Mouse (Mus musculus) intestine, embryonic 16.5 days (tissue): ENCODE measurements around the gene Gsdma2. TPM values are rescaled to one million over a fixed set of nuclear protein-coding genes. Genes with fewer than 3 reads are reported as not detected.
"Not testable (repeated sequence)": the region's sequence is repeated elsewhere in the genome, so short reads cannot be mapped to it uniquely, and the experiment has no call there.

ENCODE experiments used
- ATAC-seq: fragments of 200-750 bp; cut with Nextera tagmentation; 2 replicates; pipeline ENCODE4 v1.8.0; 2017; ENCODE audit warnings: moderate TSS enrichment, moderate library complexity
- H3K27ac ChIP-seq: fragments of 300-500 bp; sonication (generic); 2 replicates; pipeline ENCODE4 v1.5.1; 2014; ENCODE audit warnings: mild to moderate bottlenecking, low read length
- H3K27me3 ChIP-seq: fragments of 300-500 bp; sonication (generic); replicated peaks from 2 replicates; pipeline ENCODE4 v1.6.1; 2014; ENCODE audit warnings: low read length, control low read depth, mixed read lengths; ENCODE audit not compliant: control insufficient read depth, insufficient read depth
- H3K36me3 ChIP-seq: fragments of 300-500 bp; sonication (generic); 2 replicates; pipeline ENCODE4 v1.6.1; 2014; ENCODE audit warnings: low read length, control low read depth; ENCODE audit not compliant: control insufficient read depth, insufficient read depth
- H3K4me1 ChIP-seq: fragments of 300-500 bp; sonication (generic); 2 replicates; pipeline ENCODE4 v1.6.1; 2014; ENCODE audit warnings: low read length, control low read depth, mixed read lengths; ENCODE audit not compliant: control insufficient read depth, insufficient read depth
- H3K4me2 ChIP-seq: fragments of 300-500 bp; sonication (generic); 2 replicates; pipeline ENCODE4 v1.6.1; 2014; ENCODE audit warnings: low read depth, low read length, control low read depth
- H3K4me3 ChIP-seq: fragments of 300-500 bp; sonication (generic); 2 replicates; pipeline ENCODE4 v1.5.1; 2014; ENCODE audit warnings: mild to moderate bottlenecking, low read length
- H3K9ac ChIP-seq: fragments of 300-500 bp; sonication (generic); 2 replicates; pipeline ENCODE4 v1.6.1; 2014; ENCODE audit warnings: low read depth, low read length
- H3K9me3 ChIP-seq: fragments of 300-500 bp; sonication (generic); 2 replicates; pipeline ENCODE4 v1.6.1; 2016; ENCODE audit warnings: low read length, control low read depth; ENCODE audit not compliant: control insufficient read depth
- WGBS: fragments of 180-500 bp; shearing (Covaris S2); extraction: QIAGEN DNeasy Blood & Tissue Kit; methylation state at CpG from one replicate; pipeline ENCODE4 v1.1.7; 2014; 5-methylcytosine and 5-hydroxymethylcytosine counted together
- polyA plus RNA-seq: library from polyadenylated mRNA; unstranded; fragments of >200 nt; fragmentation: Nextera tagmentation; extraction: Ambion mirVana; gene quantifications from 2 replicates; pipeline ENCODE4 v1.2.1, GENCODE M21; 2015

Gsdma2 gene
- polyA plus RNA-seq, 1 experiment from 2014 or later = 0.93 TPM

DNA sequence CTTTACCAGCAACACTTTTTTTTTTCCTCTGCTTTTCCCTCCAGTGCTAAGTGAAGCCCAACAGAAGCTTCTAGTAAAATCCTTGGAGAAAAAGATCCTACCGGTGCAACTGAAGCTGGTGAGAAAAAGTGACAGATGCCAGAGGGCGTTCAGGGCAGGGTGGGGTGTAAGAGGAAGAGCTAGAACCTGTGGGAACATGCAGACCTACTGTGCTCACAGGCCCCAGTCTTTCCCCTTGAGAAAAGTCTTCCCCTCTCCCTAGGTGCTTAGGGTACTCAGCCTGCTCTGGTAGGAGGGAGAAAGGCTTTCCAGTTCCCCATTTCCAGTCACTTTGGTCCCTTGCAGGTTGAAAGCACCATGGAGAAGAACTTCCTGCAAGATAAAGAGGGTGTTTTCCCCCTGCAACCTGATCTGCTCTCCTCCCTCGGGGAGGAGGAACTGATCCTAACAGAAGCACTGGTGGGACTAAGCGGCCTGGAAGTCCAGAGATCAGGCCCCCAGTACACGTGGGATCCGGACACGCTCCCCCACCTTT is 29.3 kb downstream of the Gsdma2 start:
- Histone ChIP-seq H3K27me3 (no peaks in the 10 kb centered on the region), H3K4me2 (no peak overlapping the region), H3K36me3 (no peaks in the 10 kb centered on the region), H3K4me3 (no peak overlapping the region), H3K27ac (no peak overlapping the region), H3K9me3 (no peaks in the 10 kb centered on the region), H3K9ac (no peak overlapping the region), H3K4me1 (no peaks in the 10 kb centered on the region; the same call in 1 of the 2 replicates)
- no peak for ATAC-seq
- WGBS = 34% methylated on average over 7 of the region's 7 CpGs

DNA sequence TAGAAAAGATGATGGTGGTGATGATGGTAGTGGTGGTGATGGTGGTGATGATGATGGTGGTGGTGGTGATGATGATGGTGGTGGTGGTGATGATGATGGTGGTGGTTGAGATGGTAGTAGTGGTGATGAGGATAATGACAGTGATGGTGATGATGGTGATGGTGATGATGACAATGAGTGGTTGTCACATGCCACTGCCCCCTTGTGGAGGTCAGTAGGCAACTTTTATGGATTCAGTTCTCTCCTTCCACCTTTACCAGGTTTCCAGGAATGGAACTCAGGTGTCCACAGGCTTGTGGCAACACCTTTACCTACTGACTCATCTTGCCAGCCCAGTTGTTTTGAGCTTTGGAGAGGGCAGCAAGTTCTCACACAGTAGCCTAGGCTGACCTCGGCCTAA is 33.5 kb downstream of the Gsdma2 start:
- ATAC-seq = no peak
- peaks cover 3% of the 10 kb centered on the region; the same call in 1 of the 2 replicates for H3K4me1 ChIP-seq
- no peaks in the 10 kb centered on the region for H3K36me3 ChIP-seq
- 96% methylated on average over 1 of the region's 1 CpGs for WGBS
- H3K9me3 ChIP-seq = no peaks in the 10 kb centered on the region
- no peak overlapping the region for H3K9ac ChIP-seq
- H3K4me3 ChIP-seq = no peak overlapping the region
- no peak overlapping the region for H3K4me2 ChIP-seq
- H3K27me3 ChIP-seq = no peaks in the 10 kb centered on the region
- H3K27ac ChIP-seq = peak overlapping the region; percentile 59; the same call in 1 of the 2 replicates

DNA sequence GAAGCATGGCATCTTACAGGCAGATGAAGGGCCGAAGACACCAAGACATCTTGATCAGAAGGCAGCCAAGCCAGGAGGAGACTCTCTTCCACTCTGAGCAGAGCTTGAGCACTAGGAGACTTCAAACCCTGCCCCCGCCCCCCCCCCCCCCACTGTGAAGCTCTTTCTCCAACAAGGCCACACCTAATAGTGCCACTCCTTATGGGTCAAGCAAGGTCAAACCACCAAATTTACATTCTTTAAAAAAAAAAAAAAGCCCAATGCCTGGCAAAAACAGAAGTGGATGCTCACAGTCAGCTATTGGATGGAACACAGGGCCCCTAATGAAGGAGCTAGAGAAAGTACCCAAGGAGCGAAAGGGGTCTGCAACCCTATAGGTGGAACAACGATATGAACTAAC is 34.0 kb downstream of the Gsdma2 start:
- not testable (repeated sequence) for H3K4me2 ChIP-seq, H3K4me1 ChIP-seq, H3K4me3 ChIP-seq, H3K9ac ChIP-seq, H3K9me3 ChIP-seq, H3K27me3 ChIP-seq, ATAC-seq, H3K27ac ChIP-seq, H3K36me3 ChIP-seq
- WGBS = 89% methylated on average over 4 of the region's 4 CpGs

DNA sequence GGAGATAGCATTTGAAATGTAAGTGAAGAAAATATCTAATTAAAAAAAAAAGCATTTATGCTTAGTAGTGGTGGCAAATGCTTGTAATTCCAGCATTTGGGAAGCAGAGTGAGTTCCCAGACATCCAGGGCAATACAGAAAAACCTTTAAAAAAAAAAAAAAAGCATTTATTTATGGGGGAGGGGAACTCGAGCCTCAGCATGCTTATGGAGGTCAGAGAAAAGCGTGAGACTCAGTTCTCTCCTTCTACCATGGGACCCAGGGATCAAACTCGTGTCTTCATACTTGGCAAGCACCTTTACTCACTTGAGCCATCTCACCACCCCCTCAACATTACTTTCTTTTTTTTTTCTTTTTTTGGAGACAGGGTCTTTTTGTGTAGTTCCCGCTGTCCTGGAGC is 34.6 kb downstream of the Gsdma2 start:
- no peak overlapping the region for H3K4me2 ChIP-seq
- H3K9me3 ChIP-seq = no peaks in the 10 kb centered on the region
- no peak overlapping the region for H3K4me3 ChIP-seq
- H3K27ac ChIP-seq = no peak overlapping the region
- H3K4me1 ChIP-seq = peaks cover 3% of the 10 kb centered on the region; the same call in 1 of the 2 replicates
- WGBS = 78% methylated on average over 4 of the region's 4 CpGs
- H3K27me3 ChIP-seq = no peaks in the 10 kb centered on the region
- peaks cover 4% of the 10 kb centered on the region; the same call in 1 of the 2 replicates for H3K36me3 ChIP-seq
- H3K9ac ChIP-seq = no peak overlapping the region
- no peak for ATAC-seq

DNA sequence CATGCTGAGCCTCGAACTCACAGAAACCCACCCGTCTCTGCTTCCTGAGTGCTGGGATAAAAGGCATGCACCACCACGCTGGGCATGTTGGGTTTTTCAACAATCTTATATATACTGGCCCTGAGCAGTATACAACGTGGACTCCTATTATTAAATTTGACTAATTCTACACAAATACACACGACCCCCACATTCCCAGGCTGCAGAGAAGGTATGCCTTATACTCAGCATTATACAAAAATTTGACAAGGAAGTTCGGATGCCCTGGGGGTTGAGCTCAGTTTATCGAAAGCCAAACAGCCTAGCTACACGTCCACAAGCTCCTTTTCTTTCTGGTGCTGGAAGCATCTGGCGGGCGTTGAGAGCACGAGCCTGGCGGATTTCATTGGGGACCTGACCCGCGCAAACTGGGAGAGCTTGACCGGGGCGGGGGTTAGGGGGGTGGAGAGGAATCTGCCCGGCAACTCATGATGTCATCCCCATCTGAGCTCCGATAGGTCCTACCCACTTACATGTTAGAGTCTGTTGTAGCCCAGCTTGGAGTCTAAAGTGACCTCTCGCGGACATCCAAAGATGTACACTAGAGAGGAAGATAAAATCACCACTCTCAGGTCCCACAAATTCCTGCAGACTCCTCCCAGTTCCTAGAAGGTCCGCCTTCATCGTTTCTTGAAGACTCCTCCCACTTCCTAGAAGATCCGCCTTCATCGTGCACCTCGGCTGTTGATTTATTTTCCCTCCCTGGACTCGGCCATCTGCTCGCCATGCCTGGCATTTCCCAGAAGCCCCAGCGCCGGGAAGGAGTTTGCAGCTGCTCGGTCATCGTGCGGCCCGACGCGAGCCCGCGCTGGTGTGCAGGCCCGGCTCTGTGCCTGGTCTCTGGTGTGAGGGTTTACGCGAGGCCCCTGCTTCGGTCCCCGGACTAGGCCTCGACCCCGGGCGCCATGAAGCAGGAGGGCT is 35.5 kb downstream of the Gsdma2 start, which contains the start of gene Psmd3:
Gene Psmd3 (plus strand): TSS at position 769 of the 960 bp plus-strand sequence.
- Histone ChIP-seq H3K9ac (peak within 1 kb of the TSS; percentile 98), H3K9me3 (no peaks in the 10 kb centered on the region), H3K4me3 (peak within 1 kb of the TSS; percentile 98), H3K4me2 (peak within 1 kb of the TSS; percentile 77), H3K4me1 (peaks cover 3% of the 10 kb centered on the region; the same call in 1 of the 2 replicates), H3K27ac (peak within 1 kb of the TSS; percentile 71), H3K36me3 (peaks cover 10% of the 10 kb centered on the region), H3K27me3 (no peaks in the 10 kb centered on the region)
- peak; percentile 93 for ATAC-seq
- WGBS = 4% methylated on average over 45 of the region's 45 CpGs

DNA sequence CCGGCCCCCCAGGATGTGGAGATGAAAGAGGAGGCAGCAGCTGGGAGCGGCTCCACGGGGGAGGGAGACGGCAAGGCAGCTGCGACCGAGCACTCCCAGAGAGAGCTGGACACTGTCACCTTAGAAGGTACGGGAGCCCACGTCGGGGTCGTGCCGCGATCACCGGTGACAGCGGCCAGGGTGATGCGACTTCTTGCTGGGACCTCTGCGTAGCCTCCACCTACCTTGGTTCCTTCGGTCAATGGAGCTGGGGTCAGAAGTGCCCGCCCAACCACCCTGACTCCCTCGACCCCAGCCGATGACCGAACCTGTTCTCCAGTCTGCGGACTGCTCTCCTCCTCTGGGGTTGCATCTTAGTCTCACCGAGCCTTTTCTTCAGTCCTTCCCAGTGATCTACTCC is 36.3 kb downstream of the Gsdma2 start:
- Histone ChIP-seq H3K4me1 (peaks cover 3% of the 10 kb centered on the region; the same call in 1 of the 2 replicates), H3K9me3 (no peaks in the 10 kb centered on the region), H3K36me3 (peaks cover 13% of the 10 kb centered on the region), H3K4me3 (peak overlapping the region; percentile 98), H3K27ac (peak overlapping the region; percentile 71), H3K9ac (peak overlapping the region; percentile 98), H3K27me3 (no peaks in the 10 kb centered on the region), H3K4me2 (peak overlapping the region; percentile 77)
- no peak; the same call in 1 of the 2 replicates for ATAC-seq
- WGBS = under 1% methylated on average over 23 of the region's 23 CpGs

DNA sequence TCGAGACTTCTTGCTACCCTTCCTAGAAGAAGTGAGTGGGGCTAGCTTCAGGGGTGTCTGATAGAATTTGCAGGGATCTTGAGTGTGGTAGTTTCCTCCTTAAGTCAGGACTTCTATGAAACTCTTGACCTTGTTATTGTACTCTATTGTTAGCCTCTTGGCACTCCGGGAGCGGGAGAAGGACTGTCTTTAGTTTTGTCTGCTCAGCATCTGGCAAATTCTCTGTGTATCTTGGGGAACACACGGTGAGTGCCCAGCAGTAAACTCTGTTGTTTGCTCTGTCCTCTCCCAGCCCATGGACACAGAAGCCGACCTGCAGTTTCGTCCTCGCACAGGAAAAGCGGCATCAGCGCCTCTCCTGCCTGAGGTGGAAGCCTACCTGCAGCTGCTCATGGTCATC is 39.1 kb downstream of the Gsdma2 start:
- Histone ChIP-seq H3K9me3 (no peaks in the 10 kb centered on the region), H3K4me1 (0 out of 2 replicates have a peak, but pooled peaks cover 3% of the 10 kb centered on the region), H3K4me2 (no peak overlapping the region), H3K36me3 (peaks cover 24% of the 10 kb centered on the region), H3K4me3 (no peak overlapping the region), H3K9ac (no peak overlapping the region), H3K27me3 (no peaks in the 10 kb centered on the region), H3K27ac (no peak overlapping the region; the same call in 1 of the 2 replicates)
- 89% methylated on average over 9 of the region's 9 CpGs for WGBS
- no peak for ATAC-seq

DNA sequence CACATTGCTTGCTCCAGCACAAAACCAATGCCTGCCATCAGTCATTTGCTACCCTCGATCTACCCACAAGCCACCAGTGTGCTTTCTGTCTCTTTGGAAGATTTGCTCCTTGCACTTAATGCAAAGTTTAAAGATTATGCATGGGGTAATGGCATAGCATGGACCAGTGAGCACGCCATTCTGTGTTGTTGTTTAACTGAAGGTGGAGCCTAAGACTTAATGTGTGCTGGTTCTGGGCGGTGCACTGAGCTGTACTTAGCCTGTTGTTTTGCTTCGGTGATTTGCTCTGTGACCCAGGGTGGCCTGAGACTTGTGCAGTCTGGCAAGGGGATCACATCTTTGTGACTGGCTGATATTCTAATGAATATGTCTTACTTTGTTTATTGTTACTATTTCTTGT is 40.4 kb downstream of the Gsdma2 start:
- no peaks in the 10 kb centered on the region for H3K27me3 ChIP-seq
- WGBS = 71% methylated on average over 4 of the region's 4 CpGs
- no peak overlapping the region for H3K27ac ChIP-seq
- no peak for ATAC-seq
- H3K36me3 ChIP-seq = peaks cover 36% of the 10 kb centered on the region
- 0 out of 2 replicates have a peak, but pooled peaks cover 3% of the 10 kb centered on the region for H3K4me1 ChIP-seq
- no peak overlapping the region for H3K4me3 ChIP-seq
- H3K4me2 ChIP-seq = no peak overlapping the region
- H3K9me3 ChIP-seq = no peaks in the 10 kb centered on the region
- no peak overlapping the region for H3K9ac ChIP-seq

DNA sequence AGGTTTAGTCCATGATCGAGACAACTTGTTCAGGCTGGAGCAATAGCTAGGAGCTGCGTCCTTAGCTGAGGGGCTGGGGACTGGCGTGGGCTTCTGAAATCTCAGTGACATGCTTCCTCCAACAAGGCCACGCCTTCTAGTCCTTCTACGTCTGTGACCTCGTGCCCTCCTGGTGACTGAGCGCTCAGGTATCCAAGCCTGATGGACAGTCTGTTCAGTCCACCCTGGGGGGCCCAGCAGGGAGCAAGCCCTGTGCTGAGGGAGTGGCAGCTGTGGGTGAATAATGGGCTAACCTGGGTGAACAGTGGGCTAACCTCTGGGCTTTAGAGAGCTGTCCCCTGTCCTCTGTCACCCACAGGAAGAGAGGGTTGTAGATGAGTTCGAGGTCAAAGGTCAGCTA is 41.5 kb downstream of the Gsdma2 start:
- ATAC-seq = no peak
- Histone ChIP-seq H3K4me3 (no peak overlapping the region), H3K9ac (no peak overlapping the region), H3K36me3 (peaks cover 38% of the 10 kb centered on the region), H3K4me2 (no peak overlapping the region), H3K4me1 (0 out of 2 replicates have a peak, but pooled peaks cover 3% of the 10 kb centered on the region), H3K27ac (no peak overlapping the region), H3K27me3 (no peaks in the 10 kb centered on the region), H3K9me3 (no peaks in the 10 kb centered on the region)
- 77% methylated on average over 8 of the region's 8 CpGs for WGBS
